Mouse (Mus musculus) heart, embryonic 13.5 days (tissue): Measurements from ENCODE around the gene Gm49336. TPM values are rescaled to one million over a fixed set of nuclear protein-coding genes. Genes with fewer than 3 reads are reported as not detected.

Experiments used
- ATAC-seq: fragments of 200-750 bp; cut with Nextera tagmentation; 2 replicates; pipeline ENCODE4 v1.8.0; 2017; ENCODE audit warnings: moderate TSS enrichment; ENCODE audit not compliant: insufficient number of reproducible peaks, low FRiP score, low TSS enrichment; ENCODE audit errors: extremely low read depth
- H3K27ac ChIP-seq: fragments of 300-500 bp; sonication (generic); replicated peaks from 2 replicates; pipeline ENCODE4 v1.5.1; 2015; ENCODE audit warnings: moderate library complexity, mild to moderate bottlenecking, inconsistent platforms
- H3K27me3 ChIP-seq: fragments of 300-500 bp; sonication (generic); replicated peaks from 2 replicates; pipeline ENCODE4 v1.6.1; 2015; ENCODE audit warnings: mild to moderate bottlenecking, inconsistent platforms
- H3K36me3 ChIP-seq: fragments of 300-500 bp; sonication (generic); 2 replicates; pipeline ENCODE4 v1.6.1; 2015; ENCODE audit warnings: mild to moderate bottlenecking, inconsistent platforms
- H3K4me1 ChIP-seq: fragments of 300-500 bp; sonication (generic); 2 replicates; pipeline ENCODE4 v1.6.1; 2015; ENCODE audit warnings: inconsistent platforms
- H3K4me2 ChIP-seq: fragments of 300-500 bp; sonication (generic); 2 replicates; pipeline ENCODE4 v1.6.1; 2015; ENCODE audit warnings: inconsistent platforms, mild to moderate bottlenecking, moderate library complexity
- H3K4me3 ChIP-seq: fragments of 300-500 bp; sonication (generic); 2 replicates; pipeline ENCODE4 v1.5.1; 2015; ENCODE audit warnings: moderate library complexity, mild to moderate bottlenecking, inconsistent platforms
- H3K9ac ChIP-seq: fragments of 300-500 bp; sonication (generic); 2 replicates; pipeline ENCODE4 v1.6.1; 2015; ENCODE audit warnings: inconsistent platforms, mild to moderate bottlenecking, moderate library complexity
- H3K9me3 ChIP-seq: fragments of 300-500 bp; sonication (generic); 2 replicates; pipeline ENCODE4 v1.6.1; 2016; ENCODE audit warnings: inconsistent platforms
- WGBS: fragments of 180-500 bp; shearing (Covaris S2); methylation state at CpG from one replicate; pipeline ENCODE4 v1.1.7; 2015; ENCODE audit warnings: mixed read lengths; 5-methylcytosine and 5-hydroxymethylcytosine counted together
- polyA plus RNA-seq: library from polyadenylated mRNA; unstranded; fragments of >200 nt; fragmentation: Nextera tagmentation; extraction: Ambion mirVana; gene quantifications from 2 replicates; pipeline ENCODE4 v1.2.1, GENCODE M21; 2015

Gene Gm49336
- polyA plus RNA-seq, 1 experiment from 2014 or later = 30.6 TPM

GRCm38 (mm10) chr14:60216125-60216524 lies 35.2 kb downstream of the Gm49336 start:
- H3K4me1 ChIP-seq = peaks cover 2% of the 10 kb centered on the region; the same call in 1 of the 2 replicates
- H3K27ac ChIP-seq = no peak overlapping the region
- H3K9ac ChIP-seq = no peak overlapping the region
- no peak for ATAC-seq
- 90% methylated on average over 1 of the region's 1 CpGs for WGBS
- peaks cover 38% of the 10 kb centered on the region for H3K36me3 ChIP-seq
- H3K4me2 ChIP-seq = no peak overlapping the region
- no peaks in the 10 kb centered on the region for H3K27me3 ChIP-seq
- no peaks in the 10 kb centered on the region for H3K9me3 ChIP-seq
- no peak overlapping the region for H3K4me3 ChIP-seq

GRCm38 (mm10) chr14:60215000-60215399 lies 36.3 kb downstream of the Gm49336 start:
- no peak overlapping the region for H3K4me3 ChIP-seq
- WGBS = 86% methylated on average over 3 of the region's 3 CpGs
- H3K27me3 ChIP-seq = no peaks in the 10 kb centered on the region
- no peak overlapping the region for H3K9ac ChIP-seq
- H3K36me3 ChIP-seq = peaks cover 30% of the 10 kb centered on the region
- H3K4me1 ChIP-seq = peaks cover 6% of the 10 kb centered on the region; the same call in 1 of the 2 replicates
- ATAC-seq = no peak
- no peak overlapping the region for H3K27ac ChIP-seq
- H3K4me2 ChIP-seq = no peak overlapping the region
- no peaks in the 10 kb centered on the region for H3K9me3 ChIP-seq

GRCm38 (mm10) chr14:60214040-60214439 lies 37.3 kb downstream of the Gm49336 start:
- Histone ChIP-seq H3K27me3 (no peaks in the 10 kb centered on the region), H3K4me2 (no peak overlapping the region), H3K9ac (no peak overlapping the region), H3K4me3 (no peak overlapping the region), H3K9me3 (no peaks in the 10 kb centered on the region), H3K36me3 (peaks cover 22% of the 10 kb centered on the region), H3K4me1 (peaks cover 6% of the 10 kb centered on the region; the same call in 1 of the 2 replicates), H3K27ac (no peak overlapping the region)
- 62% methylated on average over 1 of the region's 1 CpGs for WGBS
- ATAC-seq = no peak

GRCm38 (mm10) chr14:60209166-60209565 lies 42.1 kb downstream of the Gm49336 start:
- H3K4me3 ChIP-seq = no peak overlapping the region

GRCm38 (mm10) chr14:60204993-60205392 lies 46.3 kb downstream of the Gm49336 start:
- Histone ChIP-seq H3K36me3 (no peaks in the 10 kb centered on the region), H3K9me3 (no peaks in the 10 kb centered on the region), H3K27me3 (no peaks in the 10 kb centered on the region), H3K4me1 (no peaks in the 10 kb centered on the region), H3K4me3 (no peak overlapping the region), H3K4me2 (no peak overlapping the region), H3K27ac (no peak overlapping the region), H3K9ac (no peak overlapping the region)
- no peak for ATAC-seq
- WGBS = 81% methylated on average over 6 of the region's 6 CpGs

More at GRCm38 (mm10) chr14:60209166-60209565, 42.1 kb downstream of the Gm49336 start:
- Histone ChIP-seq H3K36me3 (no peaks in the 10 kb centered on the region), H3K9ac (no peak overlapping the region), H3K27ac (no peak overlapping the region), H3K4me1 (peaks cover 6% of the 10 kb centered on the region; the same call in 1 of the 2 replicates), H3K9me3 (no peaks in the 10 kb centered on the region), H3K27me3 (no peaks in the 10 kb centered on the region), H3K4me2 (no peak overlapping the region)
- WGBS = 81% methylated on average over 7 of the region's 7 CpGs
- no peak for ATAC-seq

- no peaks in the 10 kb centered on the region for H3K36me3 ChIP-seq
- H3K27ac ChIP-seq = 0 out of 2 replicates have a peak within 1 kb of the TSS, but pooled peaks have one; percentile 0
- H3K4me2 ChIP-seq = no peak within 1 kb of the TSS
- H3K4me1 ChIP-seq = peaks cover 7% of the 10 kb centered on the region
- H3K4me3 ChIP-seq = no peak within 1 kb of the TSS
- no peaks in the 10 kb centered on the region for H3K9me3 ChIP-seq
- ATAC-seq = no peak
- no peaks in the 10 kb centered on the region for H3K27me3 ChIP-seq
- 35% methylated on average over 7 of the region's 7 CpGs for WGBS
- no peak within 1 kb of the TSS for H3K9ac ChIP-seq
These were observed 54.4 kb downstream of the Gm49336 start, which contains the start of gene Atp8a2 for GRCm38 (mm10) chr14:60196884-60197283. Gene Atp8a2, minus strand, starts transcription at chr14:60197179.

- Histone ChIP-seq H3K9ac (no peak overlapping the region), H3K4me3 (no peak overlapping the region), H3K4me1 (peaks cover 7% of the 10 kb centered on the region), H3K9me3 (no peaks in the 10 kb centered on the region), H3K36me3 (no peaks in the 10 kb centered on the region), H3K4me2 (no peak overlapping the region), H3K27ac (no peak overlapping the region), H3K27me3 (no peaks in the 10 kb centered on the region)
- ATAC-seq = no peak
- 82% methylated on average over 5 of the region's 5 CpGs for WGBS
These were observed 55.3 kb downstream of the Gm49336 start for GRCm38 (mm10) chr14:60195999-60196398.

GRCm38 (mm10) chr14:60194606-60195005 lies 56.7 kb downstream of the Gm49336 start:
- WGBS = 71% methylated on average over 1 of the region's 1 CpGs
- Histone ChIP-seq H3K4me3 (no peak overlapping the region), H3K4me1 (peaks cover 19% of the 10 kb centered on the region), H3K9me3 (no peaks in the 10 kb centered on the region), H3K27ac (no peak overlapping the region), H3K36me3 (no peaks in the 10 kb centered on the region), H3K27me3 (no peaks in the 10 kb centered on the region), H3K9ac (no peak overlapping the region), H3K4me2 (no peak overlapping the region)
- no peak for ATAC-seq

GRCm38 (mm10) chr14:60189771-60190170 lies 61.5 kb downstream of the Gm49336 start:
- H3K9me3 ChIP-seq = no peaks in the 10 kb centered on the region
- H3K36me3 ChIP-seq = no peaks in the 10 kb centered on the region
- no peaks in the 10 kb centered on the region for H3K27me3 ChIP-seq
- H3K4me3 ChIP-seq = no peak overlapping the region
- peaks cover 38% of the 10 kb centered on the region for H3K4me1 ChIP-seq
- 26% methylated on average over 5 of the region's 5 CpGs for WGBS
- H3K9ac ChIP-seq = no peak overlapping the region
- peak overlapping the region; percentile 31 for H3K4me2 ChIP-seq
- ATAC-seq = no peak
- H3K27ac ChIP-seq = peak overlapping the region; percentile 88

GRCm38 (mm10) chr14:60188201-60188825 lies 63.0 kb downstream of the Gm49336 start:
- Histone ChIP-seq H3K4me3 (no peak overlapping the region), H3K9ac (0 out of 2 replicates have a peak overlapping the region, but pooled peaks have one; percentile 50), H3K4me1 (peaks cover 45% of the 10 kb centered on the region), H3K9me3 (no peaks in the 10 kb centered on the region), H3K36me3 (no peaks in the 10 kb centered on the region), H3K27me3 (no peaks in the 10 kb centered on the region), H3K4me2 (no peak overlapping the region), H3K27ac (0 out of 2 replicates have a peak overlapping the region, but pooled peaks have one; percentile 8)
- ATAC-seq = no peak
- WGBS = 65% methylated on average over 5 of the region's 5 CpGs

GRCm38 (mm10) chr14:60181306-60181705 lies 70.0 kb downstream of the Gm49336 start:
- Histone ChIP-seq H3K36me3 (peaks cover 6% of the 10 kb centered on the region), H3K9me3 (no peaks in the 10 kb centered on the region)

GRCm38 (mm10) chr14:60178571-60178955 lies 72.7 kb downstream of the Gm49336 start:
- 8% methylated on average over 2 of the region's 2 CpGs for WGBS
- no peak overlapping the region; the same call in 1 of the 2 replicates for H3K27ac ChIP-seq
- H3K4me1 ChIP-seq = peaks cover 49% of the 10 kb centered on the region
- H3K9ac ChIP-seq = peak overlapping the region; percentile 93
- H3K36me3 ChIP-seq = peaks cover 6% of the 10 kb centered on the region
- H3K27me3 ChIP-seq = peaks cover 26% of the 10 kb centered on the region
- H3K4me3 ChIP-seq = peak overlapping the region; percentile 85
- peak overlapping the region; percentile 90 for H3K4me2 ChIP-seq
- ATAC-seq = no peak
- H3K9me3 ChIP-seq = no peaks in the 10 kb centered on the region

More at GRCm38 (mm10) chr14:60181306-60181705, 70.0 kb downstream of the Gm49336 start:
- no peak overlapping the region for H3K9ac ChIP-seq
- 86% methylated on average over 2 of the region's 2 CpGs for WGBS
- peaks cover 7% of the 10 kb centered on the region; the same call in 1 of the 2 replicates for H3K27me3 ChIP-seq
- no peak overlapping the region for H3K4me3 ChIP-seq
- H3K4me1 ChIP-seq = peaks cover 38% of the 10 kb centered on the region
- no peak overlapping the region for H3K4me2 ChIP-seq
- ATAC-seq = no peak
- H3K27ac ChIP-seq = no peak overlapping the region
